Mouse (Mus musculus) stomach, embryonic 16.5 days (tissue): ENCODE data around the gene Rps28. TPM values are rescaled to one million over a fixed set of nuclear protein-coding genes. Genes with fewer than 3 reads are reported as not detected.
A peak's percentile ranks its signal among the peaks of the same experiment; 100 is the strongest.
"Not testable (repeated sequence)": the region's sequence is repeated elsewhere in the genome, so short reads cannot be mapped to it uniquely, and the experiment has no call there.

Experiments
- ATAC-seq: fragments of 200-750 bp; cut with Nextera tagmentation; 2 replicates; pipeline ENCODE4 v1.8.0; 2017; ENCODE audit warnings: moderate number of reproducible peaks, moderate TSS enrichment; ENCODE audit not compliant: insufficient read depth, low FRiP score
- H3K27ac ChIP-seq: fragments of 300-500 bp; sonication (generic); 2 replicates; pipeline ENCODE4 v1.5.1; 2014; ENCODE audit warnings: low read length
- H3K27me3 ChIP-seq: fragments of 300-500 bp; sonication (generic); 2 replicates; pipeline ENCODE4 v1.6.1; 2014; ENCODE audit warnings: low read length, control low read depth, mixed read lengths; ENCODE audit not compliant: control insufficient read depth, insufficient read depth
- H3K36me3 ChIP-seq: fragments of 300-500 bp; sonication (generic); 2 replicates; pipeline ENCODE4 v1.6.1; 2014; ENCODE audit warnings: low read length; ENCODE audit not compliant: control insufficient read depth, insufficient read depth
- H3K4me1 ChIP-seq: fragments of 300-500 bp; sonication (generic); 2 replicates; pipeline ENCODE4 v1.6.1; 2014; ENCODE audit warnings: low read length, control low read depth, mixed read lengths; ENCODE audit not compliant: control insufficient read depth, insufficient read depth
- H3K4me2 ChIP-seq: fragments of 300-500 bp; sonication (generic); 2 replicates; pipeline ENCODE4 v1.6.1; 2014; ENCODE audit warnings: low read depth, low read length, mixed read lengths
- H3K4me3 ChIP-seq: fragments of 300-500 bp; sonication (generic); replicated peaks from 2 replicates; pipeline ENCODE4 v1.5.1; 2014; ENCODE audit warnings: mild to moderate bottlenecking, low read length
- H3K9ac ChIP-seq: fragments of 300-500 bp; sonication (generic); 2 replicates; pipeline ENCODE4 v1.6.1; 2014; ENCODE audit warnings: low read length
- H3K9me3 ChIP-seq: fragments of 300-500 bp; sonication (generic); replicated peaks from 2 replicates; pipeline ENCODE4 v1.6.1; 2016; ENCODE audit warnings: low read length, control low read depth; ENCODE audit not compliant: control insufficient read depth
- WGBS: fragments of 180-500 bp; shearing (Covaris S2); extraction: QIAGEN DNeasy Blood & Tissue Kit; methylation state at CpG from one replicate; pipeline ENCODE4 v1.1.7; 2014; 5-methylcytosine and 5-hydroxymethylcytosine counted together
- polyA plus RNA-seq: library from polyadenylated mRNA; unstranded; fragments of >200 nt; fragmentation: Nextera tagmentation; extraction: Ambion mirVana; gene quantifications from 2 replicates; pipeline ENCODE4 v1.2.1, GENCODE M21; 2015

Rps28 gene
- polyA plus RNA-seq = 740 and 935 TPM in 2 replicates

DNA sequence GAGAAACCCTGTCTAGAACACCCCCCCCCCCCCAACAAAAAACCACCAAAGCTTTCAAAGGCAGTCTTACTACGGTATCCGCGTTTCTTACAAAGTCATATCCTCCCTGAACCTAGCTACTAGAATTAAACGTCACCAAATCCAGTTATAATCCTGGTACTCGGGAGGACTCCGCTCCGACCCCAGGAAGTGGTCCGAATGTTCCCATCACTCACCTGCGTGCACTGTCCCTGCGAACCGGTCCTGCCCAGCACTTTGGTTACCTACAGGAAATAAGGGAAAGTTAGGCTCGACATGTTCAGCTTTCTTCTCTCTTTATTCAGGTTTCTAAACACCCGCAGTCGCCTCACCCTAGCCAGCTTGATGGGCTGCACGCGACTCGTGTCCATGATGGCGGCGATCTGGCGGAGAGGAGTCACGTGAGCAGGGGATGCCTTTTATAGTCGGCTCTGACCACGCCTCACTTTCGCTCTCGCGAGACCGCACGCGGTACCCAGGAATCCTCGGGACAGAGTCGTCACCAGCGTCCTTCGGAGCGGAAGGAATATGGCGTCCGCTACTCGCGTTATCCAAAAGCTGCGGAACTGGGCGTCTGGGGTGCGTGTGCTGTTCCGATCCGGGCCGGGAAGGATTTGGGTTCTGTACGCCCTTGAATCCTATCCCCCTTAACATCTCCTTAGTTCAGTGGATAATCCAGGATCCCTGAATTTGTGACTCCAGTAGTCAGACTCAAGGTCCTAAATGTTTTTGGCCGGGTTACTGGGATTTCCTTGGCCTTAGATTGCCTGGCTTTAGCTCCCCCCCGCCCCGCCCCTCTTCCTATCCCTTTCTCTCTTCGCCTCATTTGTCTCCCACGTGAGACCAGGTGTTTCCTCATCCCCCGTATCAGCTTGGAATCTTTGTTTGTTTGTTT is at the start of gene Rps28, which contains the start of gene Ndufa7:
Gene Rps28 (minus strand): TSS at position 479 of the 913 bp plus-strand sequence.
Gene Ndufa7 (plus strand): TSS at position 489 of the 913 bp plus-strand sequence.
- WGBS = under 1% methylated on average over 51 of the region's 51 CpGs
- ATAC-seq = peak; percentile 94
- peaks cover 14% of the 10 kb centered on the region for H3K36me3 ChIP-seq

GRCm38 (mm10) chr17:33873537-33873936 is 49.2 kb upstream of the Rps28 start, which contains the start of gene Gm7029:
Gene Gm7029 (plus strand): TSS chr17:33873837.
- H3K4me1 ChIP-seq, H3K36me3 ChIP-seq, H3K4me3 ChIP-seq, H3K27ac ChIP-seq, H3K4me2 ChIP-seq, H3K9me3 ChIP-seq, ATAC-seq, H3K9ac ChIP-seq, H3K27me3 ChIP-seq: not testable (repeated sequence)
- 89% methylated on average over 4 of the region's 12 CpGs for WGBS

More for the DNA sequence above, at the start of gene Rps28, which contains the start of gene Ndufa7:
- H3K27ac ChIP-seq = peak within 1 kb of the TSS; percentile 90
- H3K4me3 ChIP-seq = peak within 1 kb of the TSS; percentile 83
- H3K9me3 ChIP-seq = no peaks in the 10 kb centered on the region
- peak within 1 kb of the TSS; percentile 89 for H3K9ac ChIP-seq
- H3K4me2 ChIP-seq = peak within 1 kb of the TSS; percentile 86
- H3K4me1 ChIP-seq = peaks cover 28% of the 10 kb centered on the region
- H3K27me3 ChIP-seq = no peaks in the 10 kb centered on the region

DNA sequence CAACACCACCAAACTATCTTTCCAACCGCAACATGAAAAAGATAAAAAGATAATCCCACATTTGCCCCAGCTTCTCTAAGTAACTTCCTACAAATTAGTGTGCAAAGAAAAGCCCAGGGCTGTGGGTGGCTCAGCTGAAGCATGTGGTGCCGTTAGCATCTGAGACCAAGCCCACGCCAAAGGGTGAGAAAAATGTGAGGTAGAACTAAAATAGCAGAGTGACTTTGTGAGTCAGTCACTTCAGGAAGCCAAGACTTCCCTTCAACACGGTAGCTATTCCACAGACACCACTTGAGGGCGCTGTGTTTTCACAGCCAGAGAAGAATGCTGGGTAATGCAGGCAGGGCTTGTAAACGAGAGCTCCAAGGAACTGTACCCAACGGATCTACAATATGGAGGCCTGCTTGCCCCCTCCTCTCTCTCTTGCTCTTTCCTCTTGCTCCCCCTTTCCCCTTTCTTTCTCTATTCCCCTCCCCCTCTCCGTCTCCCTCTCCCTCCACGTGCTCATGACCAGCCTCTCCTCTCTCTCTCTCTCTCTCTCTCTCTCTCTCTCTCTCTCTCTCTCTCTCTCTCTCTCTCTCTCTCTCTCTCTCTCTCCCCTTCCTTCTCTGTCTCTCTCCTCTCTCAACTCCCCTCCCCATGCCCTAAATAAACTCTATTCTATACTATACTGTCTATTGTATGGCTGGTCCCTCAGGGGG is 41.1 kb upstream of the Rps28 start:
- no peak overlapping the region for H3K4me2 ChIP-seq
- WGBS = 32% methylated on average over 9 of the region's 9 CpGs

DNA sequence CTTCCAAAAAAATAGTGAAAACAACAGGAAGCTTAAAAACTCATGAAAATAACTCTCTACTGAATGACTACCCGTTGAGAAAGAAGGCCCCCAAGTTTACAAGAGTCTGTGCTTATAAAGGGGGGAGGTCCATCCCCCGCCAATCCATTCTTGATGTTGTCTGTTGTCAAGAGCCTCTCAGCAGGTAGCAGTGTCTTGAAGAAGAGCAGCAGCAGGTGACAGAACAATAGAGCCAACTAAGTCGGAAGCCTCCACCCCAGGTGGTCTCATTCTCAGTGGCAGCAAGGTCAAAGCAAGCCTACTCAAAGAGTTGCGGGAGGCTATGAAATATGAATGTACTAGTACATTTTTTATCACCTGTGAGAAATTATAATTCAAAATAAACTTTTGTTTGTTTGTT is 33.5 kb upstream of the Rps28 start:
- Histone ChIP-seq H3K27me3 (no peaks in the 10 kb centered on the region), H3K4me1 (no peaks in the 10 kb centered on the region)

More for the DNA sequence above, 41.1 kb upstream of the Rps28 start:
- Histone ChIP-seq H3K36me3 (no peaks in the 10 kb centered on the region), H3K4me3 (no peak overlapping the region), H3K9ac (no peak overlapping the region), H3K4me1 (no peaks in the 10 kb centered on the region), H3K27ac (no peak overlapping the region), H3K9me3 (no peaks in the 10 kb centered on the region), H3K27me3 (no peaks in the 10 kb centered on the region)
- no peak for ATAC-seq

DNA sequence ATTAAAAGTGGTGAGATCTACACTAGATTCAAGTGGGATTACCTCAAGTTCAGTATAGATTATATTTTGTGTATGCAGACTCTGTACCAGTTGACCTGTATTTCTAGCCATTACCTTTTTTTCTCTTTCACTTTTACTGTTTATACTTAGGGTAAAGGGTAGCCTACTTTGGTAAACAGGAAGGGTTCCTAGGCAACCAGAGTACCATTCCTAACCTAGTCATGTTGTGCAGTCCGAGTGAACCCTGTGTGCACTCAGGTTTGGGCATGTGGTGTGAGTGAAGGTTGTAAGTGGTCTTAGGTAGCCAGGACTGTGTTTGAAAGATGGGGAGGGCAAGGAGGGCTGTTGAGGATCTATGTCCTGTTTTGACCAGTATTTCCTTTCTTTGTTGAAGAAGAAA is 27.0 kb upstream of the Rps28 start:
- Histone ChIP-seq H3K9ac (no peak overlapping the region), H3K4me1 (no peaks in the 10 kb centered on the region), H3K4me2 (no peak overlapping the region), H3K27me3 (no peaks in the 10 kb centered on the region), H3K36me3 (no peaks in the 10 kb centered on the region), H3K27ac (no peak overlapping the region), H3K9me3 (no peaks in the 10 kb centered on the region), H3K4me3 (no peak overlapping the region)
- WGBS = 22% methylated on average over 1 of the region's 1 CpGs
- ATAC-seq = no peak

More for the DNA sequence above, 33.5 kb upstream of the Rps28 start:
- no peaks in the 10 kb centered on the region for H3K36me3 ChIP-seq
- H3K9me3 ChIP-seq = no peaks in the 10 kb centered on the region
- H3K27ac ChIP-seq = no peak overlapping the region
- no peak overlapping the region for H3K4me3 ChIP-seq
- no peak overlapping the region for H3K4me2 ChIP-seq
- ATAC-seq = no peak
- 79% methylated on average over 4 of the region's 4 CpGs for WGBS
- H3K9ac ChIP-seq = no peak overlapping the region

DNA sequence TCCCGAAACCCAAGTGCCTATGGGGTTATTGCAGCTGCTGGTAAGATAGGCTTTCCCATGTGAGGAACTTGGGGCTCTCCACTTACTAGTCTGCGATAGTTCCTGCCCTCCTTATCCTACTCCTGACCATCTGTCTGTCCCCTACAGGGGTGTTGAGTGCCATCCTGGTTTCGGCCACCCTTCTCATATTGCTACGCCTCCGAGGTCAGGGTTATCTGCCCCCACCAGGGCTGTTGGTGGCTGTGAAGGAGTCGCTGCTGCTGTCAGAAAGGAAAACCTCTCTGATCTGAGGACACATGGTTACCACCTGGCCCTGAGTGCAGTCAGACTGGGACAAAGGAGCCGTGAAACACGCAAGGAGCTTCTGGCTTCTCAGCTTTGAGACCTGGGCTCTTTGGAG is 23.8 kb upstream of the Rps28 start:
- H3K4me1 ChIP-seq = peaks cover 8% of the 10 kb centered on the region; the same call in 1 of the 2 replicates
- no peak overlapping the region for H3K27ac ChIP-seq
- H3K9ac ChIP-seq = no peak overlapping the region
- H3K4me3 ChIP-seq = no peak overlapping the region
- 86% methylated on average over 8 of the region's 8 CpGs for WGBS
- no peaks in the 10 kb centered on the region for H3K27me3 ChIP-seq
- no peak for ATAC-seq
- no peaks in the 10 kb centered on the region for H3K9me3 ChIP-seq
- H3K36me3 ChIP-seq = no peaks in the 10 kb centered on the region
- no peak overlapping the region for H3K4me2 ChIP-seq

- H3K4me3 ChIP-seq = no peak overlapping the region
- peaks cover 11% of the 10 kb centered on the region; the same call in 1 of the 2 replicates for H3K4me1 ChIP-seq
- WGBS = 64% methylated on average over 1 of the region's 1 CpGs
- no peak overlapping the region for H3K27ac ChIP-seq
- no peaks in the 10 kb centered on the region for H3K27me3 ChIP-seq
- H3K9me3 ChIP-seq = no peaks in the 10 kb centered on the region
- peak overlapping the region; percentile 85; the same call in 1 of the 2 replicates for H3K9ac ChIP-seq
- no peaks in the 10 kb centered on the region for H3K36me3 ChIP-seq
- no peak for ATAC-seq
- no peak overlapping the region for H3K4me2 ChIP-seq
Measured at GRCm38 (mm10) chr17:33844196-33844595, 19.8 kb upstream of the Rps28 start.

DNA sequence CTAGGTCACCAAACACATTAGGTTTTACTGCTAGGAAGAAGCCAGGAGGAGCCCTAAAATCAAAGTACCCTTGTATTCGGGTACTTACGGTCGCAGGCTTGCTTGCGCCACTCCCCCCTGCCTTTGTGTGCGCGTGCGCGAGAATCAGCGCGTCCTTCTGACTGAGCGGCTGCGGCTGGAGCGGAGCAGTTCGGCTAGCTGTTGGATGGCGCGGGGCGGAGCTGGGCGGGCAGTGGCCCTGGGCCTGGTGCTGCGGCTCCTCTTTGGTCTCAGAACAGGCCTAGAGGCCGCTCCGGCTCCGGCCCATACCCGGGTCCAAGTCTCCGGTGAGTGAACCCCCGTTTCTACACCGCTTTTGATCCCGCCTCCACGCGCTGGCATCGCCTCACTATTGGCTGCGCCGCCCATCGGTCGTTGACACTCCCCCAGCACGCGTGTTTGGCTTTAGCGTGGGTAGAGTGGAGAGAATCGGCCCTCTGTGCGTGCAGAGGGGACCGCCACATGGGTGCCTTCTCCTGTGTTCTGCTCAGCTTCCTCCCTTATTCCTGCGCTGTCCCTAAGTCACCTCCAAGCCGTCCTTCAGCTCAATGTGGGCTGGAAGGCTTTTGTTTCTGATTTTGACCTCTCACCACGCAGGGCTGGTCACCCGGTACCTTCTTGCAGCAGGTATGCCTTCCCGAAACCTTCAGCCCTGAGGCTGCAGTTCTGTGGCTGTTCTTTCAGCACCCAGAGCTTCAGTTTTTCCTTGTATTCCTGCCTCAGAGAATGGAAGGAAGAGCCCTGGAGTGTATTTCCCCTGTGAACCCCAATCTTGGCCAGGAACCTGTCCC is 18.8 kb upstream of the Rps28 start, which contains the start of gene Cd320:
Gene Cd320 (plus strand): TSS at position 126 of the 830 bp plus-strand sequence.
- H3K4me3 ChIP-seq = peak within 1 kb of the TSS; percentile 95
- H3K27me3 ChIP-seq = no peaks in the 10 kb centered on the region
- no peaks in the 10 kb centered on the region for H3K36me3 ChIP-seq
- H3K9me3 ChIP-seq = no peaks in the 10 kb centered on the region
- WGBS = under 1% methylated on average over 45 of the region's 45 CpGs
- ATAC-seq = peak; percentile 93
- peaks cover 11% of the 10 kb centered on the region; the same call in 1 of the 2 replicates for H3K4me1 ChIP-seq
- H3K4me2 ChIP-seq = peak within 1 kb of the TSS; percentile 98
- no peak within 1 kb of the TSS for H3K27ac ChIP-seq
- H3K9ac ChIP-seq = peak within 1 kb of the TSS; percentile 85
